Mouse (Mus musculus): ENCODE results near the gene Gm6793.

Gm6793 gene

DNA sequence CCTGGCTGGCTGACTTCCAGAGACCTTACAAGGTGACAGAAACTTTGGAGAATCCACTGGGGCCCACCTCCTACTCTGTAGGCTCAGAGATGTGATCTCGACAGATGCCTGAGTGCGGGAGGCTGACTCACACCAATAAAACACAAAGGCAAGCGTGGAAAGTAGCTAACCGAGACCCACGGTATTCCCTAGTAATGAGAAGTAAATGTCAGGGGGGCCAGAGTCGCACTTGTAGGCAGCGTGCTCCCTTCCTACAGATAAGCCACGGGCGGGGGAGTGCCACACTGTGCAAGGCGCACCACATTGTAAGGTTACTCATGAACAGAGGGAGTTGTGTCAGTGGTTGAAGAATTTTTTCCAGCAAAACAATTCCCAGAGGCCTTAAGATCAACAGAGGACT lies 30.3 kb downstream of the Gm6793 start:
- peak; percentile 50 for ATAC-seq (ENCODE audit: low TSS enrichment)

DNA sequence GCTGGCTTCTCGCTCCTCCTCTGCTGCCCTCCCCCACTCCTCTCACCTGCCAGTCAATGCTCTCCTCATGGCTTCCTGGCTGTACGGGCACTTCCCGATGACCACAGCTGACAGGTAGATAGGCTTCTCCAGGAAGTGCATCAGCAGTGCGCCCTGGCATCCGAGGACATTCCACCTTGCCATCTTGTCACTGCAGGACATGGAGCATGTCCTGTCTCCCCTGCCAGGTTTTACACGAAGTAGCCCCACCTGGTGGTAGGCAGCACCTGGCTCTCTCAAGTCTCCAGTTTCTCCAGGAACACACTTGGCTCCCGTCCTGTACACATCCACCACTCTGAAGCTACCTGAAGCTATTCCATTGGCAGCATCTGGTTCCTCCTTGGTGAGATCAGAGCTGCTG lies 32.7 kb downstream of the Gm6793 start:
- ATAC-seq (ENCODE audit: low TSS enrichment): no peak

DNA sequence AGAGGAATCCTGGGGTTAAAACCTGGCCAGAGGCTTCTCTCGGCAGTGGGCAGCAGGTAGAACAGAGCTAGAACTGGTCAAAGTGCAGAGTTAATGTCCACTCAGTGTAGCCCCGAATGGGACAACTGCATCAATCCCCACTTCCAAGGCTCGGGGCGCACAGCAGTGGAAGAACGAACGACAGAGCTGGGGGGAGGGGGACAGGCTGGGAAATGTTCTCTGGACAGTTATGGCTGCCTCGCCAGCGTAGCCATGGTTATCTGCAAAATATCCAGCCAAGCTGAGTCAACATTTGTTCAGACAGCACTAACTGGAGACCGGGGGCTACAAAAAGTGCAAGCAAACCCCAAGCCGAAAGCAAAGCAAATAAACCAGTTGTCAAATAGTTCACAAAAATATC lies 36.7 kb downstream of the Gm6793 start:
- no peak for ATAC-seq (ENCODE audit: low TSS enrichment)

DNA sequence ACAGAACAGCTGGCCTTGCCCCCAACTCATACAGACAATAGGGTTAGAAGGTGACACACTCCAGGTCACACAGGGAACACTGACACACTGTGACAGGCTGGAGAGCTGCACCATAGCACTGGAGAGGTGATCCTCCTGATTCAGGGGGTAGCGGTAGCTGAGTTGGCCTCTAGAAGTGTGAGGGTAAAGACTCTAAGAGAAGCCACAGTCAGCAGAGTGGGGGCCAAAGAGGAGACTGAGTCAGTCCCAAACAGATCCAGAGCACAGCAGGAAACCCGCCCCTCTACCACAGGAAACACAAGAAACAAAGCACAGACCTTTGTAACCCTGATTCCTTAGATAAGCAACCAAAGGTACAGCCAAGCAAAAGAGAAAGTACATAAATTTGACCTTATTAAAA lies 38.5 kb downstream of the Gm6793 start:
- ATAC-seq (ENCODE audit: low TSS enrichment): no peak

DNA sequence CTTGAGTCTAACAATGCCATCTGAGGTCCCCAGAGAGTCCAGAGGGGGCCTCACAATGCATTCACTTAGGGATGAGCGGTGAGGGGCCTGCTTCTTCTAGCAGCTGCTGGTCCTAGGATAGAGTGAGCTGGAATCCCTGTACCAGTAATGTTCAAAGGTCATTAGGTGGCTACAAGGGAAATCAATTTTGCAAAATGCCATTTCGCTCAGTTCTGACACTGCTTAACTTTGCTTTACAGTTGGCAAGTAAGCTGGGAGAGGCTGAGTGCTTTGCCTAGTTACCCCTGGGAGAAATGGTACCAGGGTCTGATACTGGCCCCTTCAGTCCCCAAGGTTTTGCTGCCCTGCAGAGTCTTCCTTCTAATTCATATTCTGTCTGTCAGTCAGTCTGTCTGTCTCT lies 39.1 kb downstream of the Gm6793 start:
- ATAC-seq (ENCODE audit: low TSS enrichment): no peak

DNA sequence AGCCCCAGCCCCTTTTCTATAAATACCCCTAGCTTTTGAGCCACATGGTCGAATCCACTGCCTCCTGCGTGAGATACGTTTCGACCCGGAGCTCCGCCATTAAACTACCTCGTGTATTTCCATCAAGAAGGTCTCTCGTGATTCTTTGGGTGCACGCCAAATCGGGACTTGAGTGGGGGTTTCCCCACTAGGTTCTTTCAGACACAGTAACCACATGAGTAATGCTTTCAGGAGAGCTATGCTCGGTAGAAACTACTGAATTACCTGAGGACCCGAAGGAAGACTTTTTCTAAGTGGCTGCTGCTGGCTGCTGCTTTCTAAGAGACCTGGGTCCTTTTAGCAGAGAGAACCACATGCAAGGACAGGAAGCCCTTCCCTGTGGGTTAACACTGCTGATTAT lies 40.7 kb downstream of the Gm6793 start:
- no peak for ATAC-seq (ENCODE audit: low TSS enrichment)

DNA sequence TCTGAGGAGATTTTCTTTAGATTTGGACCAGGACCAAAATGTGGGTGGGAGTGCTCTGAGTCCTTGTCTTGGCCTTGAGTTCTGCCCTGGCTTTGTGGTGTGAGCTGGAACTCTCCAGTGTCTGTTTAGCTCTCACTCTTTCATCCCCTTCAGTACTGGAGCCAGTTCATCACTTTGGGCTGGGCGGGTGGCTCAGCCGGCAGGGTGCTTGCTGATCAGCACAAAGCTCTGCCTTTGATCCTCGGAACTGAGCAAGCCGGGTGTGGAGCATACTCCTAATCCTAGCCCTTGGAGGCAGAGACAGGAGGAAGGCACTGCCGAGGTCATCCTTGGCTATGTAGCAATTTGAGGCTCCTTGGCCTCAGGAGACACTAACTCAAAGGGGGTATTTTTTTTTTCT lies 45.8 kb downstream of the Gm6793 start:
- ATAC-seq (ENCODE audit: low TSS enrichment): no peak

DNA sequence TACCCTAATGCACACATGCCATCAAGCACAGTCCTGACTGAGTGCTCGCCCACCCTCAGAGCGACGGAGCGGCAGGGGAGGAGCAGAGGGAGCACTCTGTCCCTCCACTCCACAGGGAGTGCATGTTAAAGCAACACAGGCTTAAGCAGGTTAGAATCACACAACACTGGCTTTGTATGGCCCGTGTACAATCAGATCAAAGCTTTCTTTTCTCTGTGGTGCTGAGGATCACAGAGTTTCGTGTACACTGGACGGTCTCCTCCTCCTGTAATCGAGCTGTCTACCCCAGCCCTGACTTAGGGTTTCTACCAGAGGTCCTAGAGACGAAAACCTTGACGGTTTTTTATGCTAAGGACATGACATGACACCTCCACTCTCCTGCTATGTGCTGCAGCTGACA lies 46.3 kb downstream of the Gm6793 start:
- ATAC-seq (ENCODE audit: low TSS enrichment): no peak

DNA sequence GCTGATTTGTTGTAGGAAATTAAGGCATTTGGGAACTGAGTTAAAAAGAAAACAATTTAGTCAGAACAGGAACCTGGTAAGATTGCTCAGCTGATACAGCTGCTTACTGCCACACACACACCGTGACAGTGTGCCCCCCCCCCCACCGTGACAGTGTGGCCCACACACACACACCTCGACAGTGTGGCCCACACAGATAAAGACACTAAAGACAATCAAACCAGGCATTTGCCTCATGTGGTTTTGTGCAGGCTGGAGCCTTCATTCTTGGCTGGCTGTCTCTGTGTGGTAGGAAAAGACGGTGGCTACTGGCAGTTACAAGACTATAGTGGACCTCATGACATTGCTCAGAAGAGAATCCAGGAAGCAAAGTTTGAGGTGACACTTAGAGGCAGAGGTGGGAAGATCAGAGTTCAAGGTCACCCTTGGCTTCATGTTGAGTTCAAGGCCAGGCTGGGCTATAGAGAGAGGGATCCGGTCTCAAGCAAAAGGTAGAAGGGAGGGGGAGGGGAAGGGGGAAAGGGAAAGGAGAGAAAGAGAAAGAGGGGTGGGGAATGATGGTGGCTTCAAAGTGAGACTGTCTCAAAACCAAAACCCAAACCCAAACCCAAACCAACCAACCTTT lies 47.5 kb downstream of the Gm6793 start:
- no peak for ATAC-seq (ENCODE audit: low TSS enrichment)

DNA sequence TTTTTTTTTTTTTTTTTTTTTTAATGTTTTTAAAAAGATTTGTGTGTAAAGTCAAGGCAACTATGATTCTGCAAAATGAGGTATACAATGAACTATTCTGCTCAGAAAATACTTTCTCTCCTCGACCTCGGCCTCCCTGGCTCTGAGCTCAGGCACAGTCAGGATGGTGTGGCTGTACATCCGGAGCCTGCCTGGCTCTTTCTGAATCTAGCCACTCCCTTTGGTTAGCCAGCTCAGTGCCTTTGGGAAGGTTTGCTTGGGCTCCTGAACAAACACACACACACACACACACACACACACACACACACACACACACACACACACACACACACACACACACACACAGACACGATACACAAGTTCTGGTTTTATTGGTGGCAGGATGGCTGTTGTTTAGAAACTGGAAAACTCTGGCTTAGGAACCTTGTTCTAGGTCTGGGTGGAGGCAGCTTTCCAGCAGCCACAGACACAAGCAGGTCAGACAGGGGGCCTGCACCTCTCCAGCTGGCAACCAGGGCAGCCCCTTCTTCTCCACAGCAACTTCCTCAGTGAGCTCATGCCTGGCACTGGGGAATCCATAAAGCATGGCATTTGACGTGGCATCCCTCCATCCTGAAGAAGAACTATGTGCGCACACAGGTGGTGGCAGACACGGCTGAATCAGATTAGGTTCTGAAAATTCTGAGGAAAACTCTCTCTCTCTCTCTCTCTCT lies 49.8 kb downstream of the Gm6793 start:
- ATAC-seq (ENCODE audit: low TSS enrichment): no peak

DNA sequence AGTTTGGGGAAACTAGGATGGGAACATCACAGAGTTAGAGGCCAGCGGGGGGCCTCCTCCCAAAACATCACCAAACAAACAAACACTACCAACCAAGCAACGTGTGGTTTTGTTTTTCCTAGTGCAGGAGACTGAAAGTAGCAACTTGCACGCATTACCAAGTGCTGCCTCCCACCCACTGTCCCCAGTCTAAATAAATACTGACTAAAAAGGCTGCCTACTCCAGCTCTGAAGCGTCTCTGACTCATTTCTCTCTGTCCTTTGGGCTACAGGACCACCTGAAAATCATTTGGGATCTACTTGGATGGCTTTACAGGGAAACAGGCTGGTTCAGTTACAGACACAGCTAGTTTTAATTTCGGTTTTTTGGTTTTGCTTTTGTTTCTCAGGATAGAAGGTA lies 50.5 kb downstream of the Gm6793 start:
- peak; percentile 68 for ATAC-seq (ENCODE audit: low TSS enrichment)

DNA sequence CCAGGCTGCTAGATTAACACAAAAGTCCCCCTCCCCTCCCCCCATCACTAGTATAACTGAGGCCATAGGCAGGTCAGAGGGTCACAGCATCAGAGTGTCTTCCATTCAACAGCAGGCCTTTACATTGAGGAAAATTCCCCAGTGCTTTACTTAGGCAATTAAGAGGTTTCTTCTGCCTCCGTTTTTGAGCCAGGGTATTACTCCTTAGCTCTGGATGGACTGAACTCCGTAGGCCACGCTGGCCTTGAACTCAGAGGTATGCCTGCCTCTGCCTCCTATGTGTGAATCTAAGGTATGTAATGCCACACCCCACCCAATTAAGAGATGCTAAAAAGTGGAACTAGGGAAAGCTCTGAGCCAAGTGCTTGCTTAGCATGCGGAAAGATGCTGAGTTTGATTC lies 51.3 kb downstream of the Gm6793 start:
- ATAC-seq (ENCODE audit: low TSS enrichment): no peak

All from frontal cortex, adult (tissue).